Mouse (Mus musculus): ENCODE results near the gene Atg4c. TPM values are rescaled to one million over a fixed set of nuclear protein-coding genes. Genes with fewer than 3 reads are reported as not detected.
A peak's percentile ranks its signal among the peaks of the same experiment; 100 is the strongest.

Atg4c gene
- polyA plus RNA-seq, 1 experiment from 2014 or later: 13.1 TPM

GRCm38 (mm10) chr4:99289286-99289685, 95.6 kb downstream of the Atg4c start:
- TF ChIP-seq CTCF (IDR thresholded peaks at IDR 0.05; ENCODE audit: low read depth): no peak
- Histone ChIP-seq H3K9me3 (replicated peaks; ENCODE audit: low read length) (no peaks in the 10 kb centered on the region), H3K4me2 (ENCODE audit: low read length) (no peak overlapping the region), H3K36me3 (ENCODE audit: insufficient read depth, low read length) (no peaks in the 10 kb centered on the region), H3K9ac (ENCODE audit: low read depth, low read length) (no peak overlapping the region), H3K27ac (no peak overlapping the region), H3K27me3 (ENCODE audit: insufficient read depth, low read length) (no peaks in the 10 kb centered on the region), H3K4me1 (replicated peaks; ENCODE audit: insufficient read depth, low read length) (no peaks in the 10 kb centered on the region), H3K4me3 (replicated peaks; ENCODE audit: low read depth, low read length) (no peak overlapping the region)
- DNase-seq (ENCODE audit: low spot score) (no peak), ATAC-seq (replicated peaks; ENCODE audit: low FRiP score, low read depth) (no peak)
- WGBS: 77% methylated on average over 10 of the region's 10 CpGs

- no peaks in the 10 kb centered on the region for H3K27me3 ChIP-seq (ENCODE audit: insufficient read depth, low read length)
- DNase-seq (ENCODE audit: low spot score) (peak; percentile 74), ATAC-seq (replicated peaks; ENCODE audit: low FRiP score, low read depth) (no peak)
- H3K27ac ChIP-seq: no peak overlapping the region
- peak; percentile 88 for TF ChIP-seq CTCF (IDR thresholded peaks at IDR 0.05; ENCODE audit: low read depth)
- no peak overlapping the region for H3K9ac ChIP-seq (ENCODE audit: low read depth, low read length)
- H3K9me3 ChIP-seq (replicated peaks; ENCODE audit: low read length): no peaks in the 10 kb centered on the region
- no peaks in the 10 kb centered on the region for H3K36me3 ChIP-seq (ENCODE audit: insufficient read depth, low read length)
- H3K4me1 ChIP-seq (replicated peaks; ENCODE audit: insufficient read depth, low read length): no peaks in the 10 kb centered on the region
- no peak overlapping the region for H3K4me3 ChIP-seq (replicated peaks; ENCODE audit: low read depth, low read length)
- H3K4me2 ChIP-seq (ENCODE audit: low read length): no peak overlapping the region
- WGBS: 11% methylated on average over 4 of the region's 4 CpGs
Observed at GRCm38 (mm10) chr4:99298676-99299075, 104.9 kb downstream of the Atg4c start.

- H3K4me1 ChIP-seq (replicated peaks; ENCODE audit: insufficient read depth, low read length): no peaks in the 10 kb centered on the region
- no peak overlapping the region for H3K4me3 ChIP-seq (replicated peaks; ENCODE audit: low read depth, low read length)
- H3K9ac ChIP-seq (ENCODE audit: low read depth, low read length): no peak overlapping the region
- H3K36me3 ChIP-seq (ENCODE audit: insufficient read depth, low read length): no peaks in the 10 kb centered on the region
- 88% methylated on average over 13 of the region's 13 CpGs for WGBS
- DNase-seq (ENCODE audit: low spot score) (no peak), ATAC-seq (replicated peaks; ENCODE audit: low FRiP score, low read depth) (no peak)
- H3K27ac ChIP-seq: no peak overlapping the region
- H3K9me3 ChIP-seq (replicated peaks; ENCODE audit: low read length): no peaks in the 10 kb centered on the region
- no peaks in the 10 kb centered on the region for H3K27me3 ChIP-seq (ENCODE audit: insufficient read depth, low read length)
- no peak for TF ChIP-seq CTCF (IDR thresholded peaks at IDR 0.05; ENCODE audit: low read depth)
- H3K4me2 ChIP-seq (ENCODE audit: low read length): no peak overlapping the region
Observed at GRCm38 (mm10) chr4:99304793-99305192, 111.1 kb downstream of the Atg4c start.

Other genes with a start within 250 kb of the Atg4c start
- gene Angptl3, start 163.0 kb upstream of the Atg4c start, polyA plus RNA-seq (2015; fragmentation: Nextera tagmentation; extraction: Ambion mirVana): 1.4 and 1.8 TPM in 2 replicates
- gene Dock7, start 73.0 kb upstream of the Atg4c start, polyA plus RNA-seq (2015; fragmentation: Nextera tagmentation; extraction: Ambion mirVana): 38.9 and 39.6 TPM in 2 replicates
- gene Gm12689, start 102.0 kb downstream of the Atg4c start, polyA plus RNA-seq (2015; fragmentation: Nextera tagmentation; extraction: Ambion mirVana): 0.11 TPM in 1 of 2 replicates, not detected in the other

Data from kidney, postnatal 0 days (tissue).